Mouse (Mus musculus): ENCODE data around the gene Ncor2.

Gene Ncor2

GRCm38 (mm10) chr5:125127920-125128319 is 51.1 kb downstream of the Ncor2 start:
- DNase-seq (ENCODE audit: low spot score in 2 of 2): no peak

- DNase-seq (ENCODE audit: low spot score in 2 of 2): no peak
Measured at GRCm38 (mm10) chr5:125127426-125127825, 51.6 kb downstream of the Ncor2 start.

- DNase-seq (ENCODE audit: low spot score in 2 of 2): no peak
Measured at GRCm38 (mm10) chr5:125125966-125126464, 53.0 kb downstream of the Ncor2 start.

DNA sequence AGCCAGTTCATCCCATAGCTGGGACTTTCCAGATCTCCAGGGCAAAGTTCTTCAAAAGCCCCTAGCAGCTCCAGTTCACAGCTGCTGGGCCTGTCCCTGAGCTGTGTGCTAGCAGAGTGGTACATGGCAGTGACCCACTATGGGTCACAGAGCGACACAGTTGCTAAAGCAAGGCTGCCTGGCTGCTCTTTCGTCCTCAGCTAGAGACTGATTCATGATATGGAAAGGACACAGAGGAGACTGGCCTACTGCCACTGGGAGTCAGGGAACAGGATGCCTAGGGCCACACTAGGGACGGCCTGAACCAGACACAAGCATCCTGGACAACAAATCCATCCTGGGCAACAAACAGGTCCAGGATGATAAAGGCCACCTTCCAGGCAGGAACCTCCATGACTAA is 53.8 kb downstream of the Ncor2 start:
- peak in 1 of 2 experiments; percentile 55 for DNase-seq (ENCODE audit: low spot score in 2 of 2)

DNA sequence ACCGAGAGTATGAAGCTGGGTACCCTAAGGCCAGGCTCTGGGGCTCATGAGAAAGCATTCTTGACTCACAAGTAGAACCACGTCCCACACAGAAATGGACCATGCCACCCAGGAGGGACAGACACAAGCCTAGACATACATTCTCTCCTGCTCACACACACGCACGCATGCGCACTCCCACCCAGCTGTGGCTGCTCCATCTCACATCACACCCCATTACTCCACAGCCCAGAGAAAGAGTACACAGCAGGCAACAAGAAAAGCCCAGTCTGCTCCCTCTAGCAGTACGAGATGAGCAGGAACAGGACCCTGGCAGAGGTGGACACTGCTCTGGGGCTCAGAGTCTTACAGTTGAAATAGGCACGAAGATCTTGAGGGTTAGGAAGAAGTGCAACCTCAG is 55.0 kb downstream of the Ncor2 start:
- DNase-seq (ENCODE audit: low spot score in 2 of 2): no peak

GRCm38 (mm10) chr5:125123206-125123605 is 55.8 kb downstream of the Ncor2 start:
- DNase-seq (ENCODE audit: low spot score in 2 of 2): peak in 1 of 2 experiments; percentile 55

GRCm38 (mm10) chr5:125122546-125122945 is 56.5 kb downstream of the Ncor2 start:
- DNase-seq (ENCODE audit: low spot score in 2 of 2): no peak

GRCm38 (mm10) chr5:125122049-125122448 is 57.0 kb downstream of the Ncor2 start:
- DNase-seq (ENCODE audit: low spot score in 2 of 2): no peak

- DNase-seq (ENCODE audit: low spot score in 2 of 2): no peak
Measured at GRCm38 (mm10) chr5:125120517-125121303, 58.3 kb downstream of the Ncor2 start.

DNA sequence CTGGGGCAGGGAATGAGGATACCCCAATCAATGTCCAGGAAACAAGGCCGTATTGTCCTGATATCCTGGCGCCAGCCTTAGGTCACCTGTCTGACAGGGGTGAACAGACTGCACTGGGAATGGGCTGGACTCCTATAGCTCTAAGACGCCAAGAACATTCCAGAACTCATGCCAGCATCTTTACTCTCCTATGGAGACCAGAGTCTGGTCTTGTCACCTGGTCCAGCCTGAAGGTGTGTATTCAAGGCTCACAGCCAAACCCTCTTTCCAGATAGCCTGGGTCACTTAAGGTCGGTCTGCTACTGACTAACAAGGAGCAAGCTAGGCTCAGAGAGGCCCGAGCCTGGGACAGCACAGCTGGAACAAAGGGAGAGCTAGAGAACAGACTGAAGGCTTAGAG is 61.8 kb downstream of the Ncor2 start:
- DNase-seq (ENCODE audit: low spot score in 2 of 2): no peak

DNA sequence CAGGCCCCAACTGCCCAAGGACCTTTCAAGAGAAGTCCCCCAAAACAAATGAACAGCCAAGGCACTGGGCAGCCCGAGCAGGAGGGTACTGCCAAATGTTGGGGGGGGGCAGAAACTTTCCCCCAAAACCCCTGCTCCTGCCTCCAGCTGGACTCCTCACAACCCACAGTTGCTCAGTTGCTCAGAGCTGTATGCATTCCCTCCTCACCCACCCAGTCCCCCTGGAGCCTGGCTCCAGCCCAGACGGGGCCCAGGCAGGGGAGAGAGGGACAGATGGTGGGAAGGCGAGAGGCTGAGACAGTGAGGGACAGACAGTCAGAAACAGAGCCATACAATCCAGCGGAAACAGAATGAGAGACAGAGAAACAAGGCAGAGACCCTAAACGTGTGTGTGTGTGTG is 66.0 kb downstream of the Ncor2 start:
- DNase-seq (ENCODE audit: low spot score in 2 of 2): no peak

DNA sequence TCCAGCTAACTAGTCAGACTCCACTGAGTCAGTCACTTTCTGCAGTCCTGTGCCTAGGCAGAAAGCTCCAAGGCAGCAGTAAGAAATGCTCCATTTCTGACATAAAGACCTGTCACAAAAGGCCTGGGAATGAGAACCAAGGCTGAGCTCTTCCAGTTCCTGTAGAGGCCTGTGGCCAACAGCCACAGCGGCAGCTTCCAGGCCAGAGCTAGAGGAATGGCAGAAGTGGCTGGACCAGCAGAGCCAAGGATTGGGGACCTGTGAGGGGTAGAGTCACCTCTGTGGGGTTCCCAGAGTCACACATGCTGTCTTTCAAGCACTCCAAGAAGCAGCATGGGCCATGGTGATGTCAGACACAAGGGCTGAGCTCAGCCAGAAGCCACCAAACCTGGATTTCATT is 66.4 kb downstream of the Ncor2 start:
- no peak for DNase-seq (ENCODE audit: low spot score in 2 of 2)

DNA sequence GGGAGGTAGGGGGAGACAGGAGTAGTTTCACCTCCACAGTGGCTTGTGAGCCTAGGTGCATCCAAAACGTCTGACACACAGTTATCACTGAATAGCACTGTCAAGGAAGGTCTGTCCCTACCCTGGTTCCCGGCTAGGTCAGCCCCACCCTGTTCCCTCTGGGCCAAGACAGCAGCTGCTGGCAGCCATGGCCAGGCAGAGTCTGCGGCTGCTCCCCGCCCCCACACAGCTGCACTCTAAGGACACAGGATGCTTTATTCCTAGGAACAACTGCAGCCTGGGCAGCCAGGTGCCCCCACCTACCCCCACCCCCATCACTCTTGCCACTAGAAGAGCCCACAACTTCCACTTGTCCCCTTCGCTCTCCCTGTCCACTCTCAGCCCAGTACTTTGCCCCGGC is 67.9 kb downstream of the Ncor2 start:
- peak; percentile 62 to 67 for DNase-seq (ENCODE audit: low spot score in 2 of 2)

DNA sequence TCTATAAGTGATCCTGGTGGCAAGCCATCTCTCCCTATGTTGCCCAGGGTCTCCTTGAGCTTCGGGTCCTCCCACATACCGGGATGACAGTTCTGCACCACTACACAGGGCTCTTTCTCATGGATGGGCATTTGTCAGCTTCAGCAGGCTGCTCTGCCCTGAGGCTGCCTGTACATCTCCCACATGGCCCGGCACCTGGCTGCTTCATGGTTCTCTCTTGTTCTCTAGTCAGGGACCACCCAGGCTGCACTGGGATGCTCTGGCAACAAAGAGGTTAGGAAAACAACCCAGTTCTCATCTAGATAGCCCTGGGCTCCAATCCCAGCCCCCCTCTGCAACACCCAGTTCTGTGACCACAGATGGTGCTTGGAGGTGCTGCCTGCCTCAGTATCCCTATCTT is 68.3 kb downstream of the Ncor2 start:
- no peak for DNase-seq (ENCODE audit: low spot score in 2 of 2)

- DNase-seq (ENCODE audit: low spot score in 2 of 2): no peak
Measured at GRCm38 (mm10) chr5:125110196-125110595, 68.8 kb downstream of the Ncor2 start.

- DNase-seq (ENCODE audit: low spot score in 2 of 2): peak in 1 of 2 experiments; percentile 66
Measured at GRCm38 (mm10) chr5:125107011-125107651, 71.9 kb downstream of the Ncor2 start.

DNA sequence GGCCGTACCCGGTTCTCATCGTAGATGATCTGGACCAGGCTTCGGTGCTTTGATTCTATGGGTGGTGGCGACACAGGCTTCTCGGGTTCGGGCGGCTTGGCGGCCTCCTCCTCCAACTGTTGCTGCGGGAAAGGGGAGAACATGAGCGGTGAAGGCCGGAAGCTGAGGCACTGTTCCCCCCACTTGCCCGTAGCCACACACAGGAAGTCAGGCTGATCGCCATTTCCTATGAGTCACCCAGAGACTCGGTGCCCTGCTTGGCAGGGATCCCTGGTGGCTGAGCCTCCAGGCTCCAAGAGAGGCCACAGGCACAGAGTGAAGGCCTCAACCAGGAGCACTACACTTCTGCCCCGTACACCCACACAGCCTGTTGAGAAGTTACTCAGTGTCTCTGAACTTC is 72.8 kb downstream of the Ncor2 start:
- peak; percentile 71 for DNase-seq (ENCODE audit: low spot score in 2 of 2)

DNA sequence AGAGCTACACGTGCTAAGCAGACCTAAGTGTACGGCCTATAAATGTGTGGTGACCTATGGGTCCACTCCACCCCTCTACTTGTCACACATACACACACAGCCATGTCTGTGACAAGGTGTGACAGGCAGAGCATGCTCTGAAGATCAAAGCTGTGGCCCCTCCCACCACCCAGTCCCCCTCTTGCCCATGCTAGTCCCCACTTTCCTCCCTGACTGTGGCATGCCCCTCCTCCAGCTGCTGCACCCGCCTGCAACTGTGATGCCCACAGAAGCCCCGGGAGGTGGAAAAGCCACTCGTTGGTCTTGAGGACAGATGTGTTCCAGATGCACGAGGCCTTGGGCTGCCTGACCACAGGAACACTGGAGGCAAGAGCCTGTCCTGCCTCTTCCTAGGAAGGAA is 74.2 kb downstream of the Ncor2 start:
- DNase-seq (ENCODE audit: low spot score in 2 of 2): no peak

DNA sequence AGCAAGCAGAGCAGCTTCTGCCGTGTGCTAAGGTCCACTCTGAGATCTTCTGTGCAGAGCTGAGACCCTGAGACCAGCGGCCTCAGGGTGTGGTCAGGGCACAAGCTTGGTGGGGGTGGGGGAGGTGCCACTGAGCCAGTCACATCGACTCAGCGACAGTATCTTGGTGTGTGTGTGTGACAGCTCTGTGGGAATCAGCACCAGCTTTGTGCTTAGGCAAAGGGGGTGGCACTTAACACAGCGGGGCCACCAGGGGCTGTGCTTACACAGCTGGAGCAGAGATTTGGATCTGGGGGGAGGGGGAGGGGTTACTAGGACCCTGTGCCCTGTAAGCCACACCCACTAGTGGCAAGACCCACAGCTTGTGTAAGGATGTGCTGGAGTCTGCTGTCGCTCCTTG is 75.6 kb downstream of the Ncor2 start:
- no peak for DNase-seq (ENCODE audit: low spot score in 2 of 2)

DNA sequence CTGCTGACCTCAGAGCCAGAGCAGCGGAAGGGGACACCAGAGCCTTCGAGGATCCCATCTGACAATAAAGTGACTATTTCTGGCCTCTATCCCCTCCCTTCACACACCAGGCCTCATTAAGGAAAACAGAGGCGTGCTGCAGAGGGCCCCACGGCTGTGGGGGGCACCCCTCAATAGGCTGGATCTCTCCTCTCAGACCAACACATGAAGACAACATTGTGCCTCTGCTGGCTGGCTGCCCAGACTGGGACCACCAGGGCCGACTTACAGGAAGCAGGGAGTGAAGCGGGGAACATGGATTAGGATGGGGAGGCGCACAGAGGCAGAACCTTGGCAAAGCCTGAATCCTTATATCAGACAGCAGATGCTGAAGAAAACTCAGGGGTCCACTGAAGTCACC is 76.1 kb downstream of the Ncor2 start:
- no peak for DNase-seq (ENCODE audit: low spot score in 2 of 2)

GRCm38 (mm10) chr5:125102352-125102751 is 76.7 kb downstream of the Ncor2 start:
- no peak for DNase-seq (ENCODE audit: low spot score in 2 of 2)

DNA sequence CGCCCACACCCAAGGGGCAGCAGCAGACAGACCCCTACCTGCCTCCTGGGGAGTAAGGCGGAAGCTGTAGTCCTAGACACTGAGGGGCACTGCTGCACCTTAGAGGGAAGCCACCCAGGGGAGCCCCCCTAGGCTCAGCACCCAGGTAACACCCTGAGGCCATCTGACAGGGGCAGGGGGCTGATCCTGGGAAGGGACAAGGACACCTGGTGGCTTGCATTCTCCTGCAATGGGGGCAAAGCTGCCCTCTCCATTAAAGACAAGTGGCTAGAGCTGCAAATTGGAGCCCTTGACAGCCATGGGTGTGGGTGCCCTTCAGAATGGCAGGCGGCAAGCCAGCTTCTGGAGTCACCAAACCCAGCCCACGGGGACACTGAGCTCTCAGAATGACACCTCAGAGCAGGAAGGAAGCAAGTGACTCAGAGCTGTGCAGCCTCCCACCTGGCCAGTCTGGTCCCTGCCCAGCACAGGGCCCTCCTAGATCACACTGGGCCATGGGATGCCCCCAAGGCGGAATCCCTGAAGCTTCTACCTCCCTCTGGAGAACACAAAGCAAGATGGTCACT is 79.2 kb downstream of the Ncor2 start:
- no peak for DNase-seq (ENCODE audit: low spot score in 2 of 2)

- no peak for DNase-seq (ENCODE audit: low spot score in 2 of 2)
Measured at GRCm38 (mm10) chr5:125098692-125099091, 80.3 kb downstream of the Ncor2 start.

All from heart, adult 9 months (tissue).